Mouse (Mus musculus): Measurements from ENCODE around the gene Ccr1l1.

Gene Ccr1l1

GRCm38 (mm10) chr9:123927281-123927960 is 50.8 kb downstream of the Ccr1l1 start:
- no peak for DNase-seq

Data from right cerebral cortex, postnatal 25 days (tissue).